Mouse (Mus musculus): ENCODE data around the gene Kcnq1.

- no peak for TF ChIP-seq RAD21 (IDR thresholded peaks at IDR 0.05; ENCODE audit: low read depth, low read length)
- no peak for TF ChIP-seq POLR2A (IDR thresholded peaks at IDR 0.05; ENCODE audit: control insufficient read depth in 1 of 2, insufficient read depth in 1 of 2, low read depth in 1 of 2, low read length in 2 of 2, poor library complexity in 1 of 2)
- no peak for TF ChIP-seq E2F4 (IDR thresholded peaks at IDR 0.05; ENCODE audit: borderline replicate concordance, low read depth, low read length)
- TF ChIP-seq EP300 (IDR thresholded peaks at IDR 0.05; ENCODE audit: low read depth in 1 of 2, low read length in 2 of 2), result no peak
- no peak for TF ChIP-seq CTCF (IDR thresholded peaks at IDR 0.05 in 2 of 3, conservative IDR thresholded peaks at IDR 0.05 in 1 of 3; ENCODE audit: control insufficient read depth in 1 of 3, insufficient read depth in 1 of 3, low read depth in 2 of 3, low read length in 3 of 3, poor library complexity in 1 of 3, severe bottlenecking in 1 of 3)
- no peak for TF ChIP-seq CHD1 (IDR thresholded peaks at IDR 0.05; ENCODE audit: low read depth, low read length)
- no peak for TF ChIP-seq SIN3A (IDR thresholded peaks at IDR 0.05; ENCODE audit: low read length)
- no peak for TF ChIP-seq GATA1 (IDR thresholded peaks at IDR 0.05; ENCODE audit: low read depth, low read length)
- no peak for TF ChIP-seq BHLHE40 (IDR thresholded peaks at IDR 0.05; ENCODE audit: borderline replicate concordance, low read depth, low read length)
- TF ChIP-seq RCOR1 (IDR thresholded peaks at IDR 0.05; ENCODE audit: low read depth, low read length), result no peak
- no peak for TF ChIP-seq SMC3 (IDR thresholded peaks at IDR 0.05; ENCODE audit: low read depth, low read length)
- TF ChIP-seq ZNF384 (IDR thresholded peaks at IDR 0.05; ENCODE audit: low read depth, low read length), result no peak
These were observed 183.1 kb downstream of the Kcnq1 start for GRCm38 (mm10) chr7:143289082-143289849.

Data from MEL (cell line).